Mouse (Mus musculus): ENCODE results near the gene Slc25a12. TPM values are rescaled to one million over a fixed set of nuclear protein-coding genes. Genes with fewer than 3 reads are reported as not detected.

Gene Slc25a12
- total and polyA plus RNA-seq, 2 experiments from 2014 or later: 122 to 158 TPM

- no peak overlapping the region for H3K4me3 ChIP-seq (ENCODE audit: low read length)
- H3K9ac ChIP-seq (replicated peaks; ENCODE audit: low read length): no peak overlapping the region
- H3K4me2 ChIP-seq (ENCODE audit: low read depth, low read length): no peak overlapping the region
- no peak for TF ChIP-seq CTCF (IDR thresholded peaks at IDR 0.05; ENCODE audit: low read depth)
- H3K27me3 ChIP-seq (ENCODE audit: insufficient read depth, low read length): no peaks in the 10 kb centered on the region
- no peak overlapping the region for H3K27ac ChIP-seq
- ATAC-seq (no peak), DNase-seq (ENCODE audit: low spot score) (no peak)
- H3K9me3 ChIP-seq (ENCODE audit: low read length): no peaks in the 10 kb centered on the region
- 94% methylated on average over 4 of the region's 4 CpGs for WGBS
- H3K4me1 ChIP-seq (ENCODE audit: insufficient read depth, low read length): no peaks in the 10 kb centered on the region
- H3K36me3 ChIP-seq (ENCODE audit: insufficient read depth, low read length): peaks cover 6% of the 10 kb centered on the region; the same call in 1 of the 2 replicates
These were observed 132.1 kb downstream of the Slc25a12 start for GRCm38 (mm10) chr2:71235420-71235819.

- no peak for TF ChIP-seq CTCF (IDR thresholded peaks at IDR 0.05; ENCODE audit: low read depth)
These were observed 134.6 kb downstream of the Slc25a12 start for GRCm38 (mm10) chr2:71232976-71233375.

GRCm38 (mm10) chr2:71231951-71232350 lies 135.6 kb downstream of the Slc25a12 start:
- Histone ChIP-seq H3K4me3 (ENCODE audit: low read length) (no peak overlapping the region), H3K27me3 (ENCODE audit: insufficient read depth, low read length) (no peaks in the 10 kb centered on the region), H3K4me2 (ENCODE audit: low read depth, low read length) (no peak overlapping the region), H3K27ac (no peak overlapping the region), H3K36me3 (ENCODE audit: insufficient read depth, low read length) (peaks cover 6% of the 10 kb centered on the region; the same call in 1 of the 2 replicates), H3K4me1 (ENCODE audit: insufficient read depth, low read length) (no peaks in the 10 kb centered on the region), H3K9me3 (ENCODE audit: low read length) (no peaks in the 10 kb centered on the region), H3K9ac (replicated peaks; ENCODE audit: low read length) (no peak overlapping the region)
- no peak for TF ChIP-seq CTCF (IDR thresholded peaks at IDR 0.05; ENCODE audit: low read depth)
- DNase-seq (ENCODE audit: low spot score): no peak
- no peak for ATAC-seq
- WGBS: 91% methylated on average over 5 of the region's 5 CpGs

More at GRCm38 (mm10) chr2:71232976-71233375, 134.6 kb downstream of the Slc25a12 start:
- Histone ChIP-seq H3K4me1 (ENCODE audit: insufficient read depth, low read length) (no peaks in the 10 kb centered on the region), H3K27ac (no peak overlapping the region), H3K9me3 (ENCODE audit: low read length) (no peaks in the 10 kb centered on the region), H3K4me2 (ENCODE audit: low read depth, low read length) (no peak overlapping the region), H3K27me3 (ENCODE audit: insufficient read depth, low read length) (no peaks in the 10 kb centered on the region), H3K36me3 (ENCODE audit: insufficient read depth, low read length) (peaks cover 6% of the 10 kb centered on the region; the same call in 1 of the 2 replicates), H3K4me3 (ENCODE audit: low read length) (no peak overlapping the region), H3K9ac (replicated peaks; ENCODE audit: low read length) (no peak overlapping the region)
- ATAC-seq (no peak), DNase-seq (ENCODE audit: low spot score) (no peak)
- whole genome bisulfite sequencing: 72% methylated on average over 2 of the region's 2 CpGs

- no peak for TF ChIP-seq CTCF (IDR thresholded peaks at IDR 0.05; ENCODE audit: low read depth)
- WGBS: 91% methylated on average over 1 of the region's 1 CpGs
These were observed 137.9 kb downstream of the Slc25a12 start for GRCm38 (mm10) chr2:71229603-71230002.

GRCm38 (mm10) chr2:71227398-71227797 lies 140.2 kb downstream of the Slc25a12 start:
- DNase-seq (ENCODE audit: low spot score): peak; percentile 56

More at GRCm38 (mm10) chr2:71229603-71230002, 137.9 kb downstream of the Slc25a12 start:
- H3K36me3 ChIP-seq (ENCODE audit: insufficient read depth, low read length): no peaks in the 10 kb centered on the region
- no peaks in the 10 kb centered on the region for H3K27me3 ChIP-seq (ENCODE audit: insufficient read depth, low read length)
- no peak for DNase-seq (ENCODE audit: low spot score)
- no peak overlapping the region for H3K4me3 ChIP-seq (ENCODE audit: low read length)
- H3K4me2 ChIP-seq (ENCODE audit: low read depth, low read length): no peak overlapping the region
- no peak for ATAC-seq
- H3K9ac ChIP-seq (replicated peaks; ENCODE audit: low read length): no peak overlapping the region
- H3K9me3 ChIP-seq (ENCODE audit: low read length): no peaks in the 10 kb centered on the region
- no peak overlapping the region for H3K27ac ChIP-seq
- no peaks in the 10 kb centered on the region for H3K4me1 ChIP-seq (ENCODE audit: insufficient read depth, low read length)

More at GRCm38 (mm10) chr2:71227398-71227797, 140.2 kb downstream of the Slc25a12 start:
- H3K4me3 ChIP-seq (ENCODE audit: low read length): no peak overlapping the region
- H3K4me2 ChIP-seq (ENCODE audit: low read depth, low read length): no peak overlapping the region
- peaks cover 6% of the 10 kb centered on the region; the same call in 1 of the 2 replicates for H3K36me3 ChIP-seq (ENCODE audit: insufficient read depth, low read length)
- H3K4me1 ChIP-seq (ENCODE audit: insufficient read depth, low read length): no peaks in the 10 kb centered on the region
- H3K27me3 ChIP-seq (ENCODE audit: insufficient read depth, low read length): no peaks in the 10 kb centered on the region
- TF ChIP-seq CTCF (IDR thresholded peaks at IDR 0.05; ENCODE audit: low read depth): peak; percentile 58
- no peak overlapping the region for H3K27ac ChIP-seq
- no peak for ATAC-seq
- no peak overlapping the region for H3K9ac ChIP-seq (replicated peaks; ENCODE audit: low read length)
- no peaks in the 10 kb centered on the region for H3K9me3 ChIP-seq (ENCODE audit: low read length)
- WGBS: 25% methylated on average over 1 of the region's 1 CpGs

Other genes starting within 250 kb of the Slc25a12 start
- 11.3 and 13.5 TPM in 2 replicates for gene Cybrd1, start 249.8 kb downstream of the Slc25a12 start, total RNA-seq (2014; rRNA removed)
- gene Cybrd1, start 249.8 kb downstream of the Slc25a12 start, polyA plus RNA-seq (2015; fragmentation: Nextera tagmentation; extraction: Ambion mirVana): 4.0 and 4.5 TPM in 2 replicates
- 108 and 126 TPM in 2 replicates for gene Dync1i2, start 156.0 kb downstream of the Slc25a12 start, total RNA-seq (2014; rRNA removed)
- 164 and 170 TPM in 2 replicates for gene Dync1i2, start 156.0 kb downstream of the Slc25a12 start, polyA plus RNA-seq (2015; fragmentation: Nextera tagmentation; extraction: Ambion mirVana)
- gene Hat1, start 21.2 kb upstream of the Slc25a12 start, total RNA-seq (2014; rRNA removed): 15.8 and 21.9 TPM in 2 replicates
- 44.4 and 45.0 TPM in 2 replicates for gene Hat1, start 21.2 kb upstream of the Slc25a12 start, polyA plus RNA-seq (2015; fragmentation: Nextera tagmentation; extraction: Ambion mirVana)
- gene Metap1d, start 85.5 kb upstream of the Slc25a12 start, total RNA-seq (2014; rRNA removed): 12.0 and 14.4 TPM in 2 replicates
- 26.2 and 29.1 TPM in 2 replicates for gene Metap1d, start 85.5 kb upstream of the Slc25a12 start, polyA plus RNA-seq (2015; fragmentation: Nextera tagmentation; extraction: Ambion mirVana)
- gene Dlx1, start 160.4 kb upstream of the Slc25a12 start, total RNA-seq (2014; rRNA removed): 2.5 and 3.5 TPM in 2 replicates
- not detected in 2 replicates for gene Dlx1, start 160.4 kb upstream of the Slc25a12 start, polyA plus RNA-seq (2015; fragmentation: Nextera tagmentation; extraction: Ambion mirVana)
- gene Dlx2, start 179.0 kb upstream of the Slc25a12 start, total RNA-seq (2014; rRNA removed): 0.97 TPM in 1 of 2 replicates, not detected in the other
- gene Dlx2, start 179.0 kb upstream of the Slc25a12 start, polyA plus RNA-seq (2015; fragmentation: Nextera tagmentation; extraction: Ambion mirVana): 0.21 and 0.26 TPM in 2 replicates